ENCODE assay signal across 23 mouse cellular contexts in genomic region chr11:109218722-109219430, GRCm38 (mm10).
DNase-seq lines count a peak whose midpoint lies in the region; ATAC-seq and TF ChIP-seq lines count a peak whose summit lies in the region.
"Had no signal": no experiment of that assay in that cellular context is flagged by ENCODE, and none has a peak within 500 bp of the region (broad histone marks: within the 10 kb centered on the region; RNA-seq: fewer than 3 reads in every experiment).

No protein-coding gene starts in this region.

- H3K9ac ChIP-seq in hindbrain, embryonic 11.5 days (ENCODE audit: low read depth, low read length): no peak overlapping the region
- no peak overlapping the region for H3K9ac ChIP-seq in midbrain, postnatal 0 days (replicated peaks; ENCODE audit: low read length, poor library complexity, severe bottlenecking)
- H3K9ac ChIP-seq: embryonic facial prominence, embryonic 15.5 days; limb, embryonic 15.5 days; liver, postnatal 0 days had no signal

- WGBS in hindbrain, embryonic 10.5 days: 84% methylated on average over 15 of the region's 15 CpGs
- 86% methylated on average over 15 of the region's 15 CpGs for WGBS in hindbrain, embryonic 11.5 days
- 72% methylated on average over 15 of the region's 15 CpGs for WGBS in midbrain, postnatal 0 days

- DNase-seq in hindbrain, embryonic 10.5 days (ENCODE audit: low spot score): no peak
- DNase-seq in hindbrain, embryonic 11.5 days (ENCODE audit: low spot score): no peak
- peak; percentile 76 for DNase-seq in induced T-regulatory cell, adult 2 months (ENCODE audit: low read depth)
- DNase-seq in midbrain, postnatal 0 days (ENCODE audit: low spot score): no peak
- DNase-seq in lung, postnatal 10 days: no peak
- DNase-seq in ovary, adult 18-20 months (ENCODE audit: low spot score): no peak
- DNase-seq: adrenal gland, adult 8-10 months; cerebellum, adult 18-20 months; heart, adult 2 months; kidney, postnatal 25 days; layer of hippocampus, adult 9-11 months; liver, postnatal 0 days; right cerebral cortex, postnatal 25 days; thymus, adult 2 months had no signal

- no peaks in the 10 kb centered on the region for H3K36me3 ChIP-seq in hindbrain, embryonic 10.5 days
- H3K36me3 ChIP-seq in hindbrain, embryonic 11.5 days (ENCODE audit: control insufficient read depth, insufficient read depth, low read length): no peaks in the 10 kb centered on the region
- no peaks in the 10 kb centered on the region for H3K36me3 ChIP-seq in midbrain, postnatal 0 days (ENCODE audit: insufficient read depth, low read length)
- H3K36me3 ChIP-seq: embryonic facial prominence, embryonic 15.5 days; forebrain, embryonic 12.5 days; G1E; limb, embryonic 15.5 days had no signal

- ATAC-seq in hindbrain, embryonic 11.5 days (ENCODE audit: low FRiP score): no peak
- peak; percentile 73 for ATAC-seq in CD4-positive, CD25-positive, alpha-beta regulatory T cell, adult 4 months
- ATAC-seq in midbrain, postnatal 0 days (ENCODE audit: low FRiP score): no peak
- ATAC-seq in erythroblast, adult 5-6 weeks (replicated peaks; ENCODE audit: low FRiP score, poor library complexity, severe bottlenecking): no peak
- ATAC-seq: intestine, embryonic 16.5 days; liver, postnatal 0 days had no signal

- H3K9me3 ChIP-seq in hindbrain, embryonic 10.5 days: no peaks in the 10 kb centered on the region
- H3K9me3 ChIP-seq in hindbrain, embryonic 11.5 days (ENCODE audit: control insufficient read depth, low read length): no peaks in the 10 kb centered on the region
- H3K9me3 ChIP-seq in midbrain, postnatal 0 days (ENCODE audit: low read length): no peaks in the 10 kb centered on the region
- H3K9me3 ChIP-seq: embryonic facial prominence, embryonic 15.5 days; forebrain, embryonic 12.5 days; limb, embryonic 15.5 days had no signal

- no peak for TF ChIP-seq CTCF in midbrain, postnatal 0 days (IDR thresholded peaks at IDR 0.05)

- no peak overlapping the region for H3K4me2 ChIP-seq in hindbrain, embryonic 11.5 days (replicated peaks; ENCODE audit: low read depth, low read length)
- no peak overlapping the region for H3K4me2 ChIP-seq in midbrain, postnatal 0 days (ENCODE audit: low read depth, low read length, poor library complexity, severe bottlenecking)
- H3K4me2 ChIP-seq: embryonic facial prominence, embryonic 15.5 days; limb, embryonic 15.5 days had no signal

- peak overlapping the region; percentile 81 for H3K27ac ChIP-seq in hindbrain, embryonic 10.5 days
- H3K27ac ChIP-seq in hindbrain, embryonic 11.5 days (ENCODE audit: low read depth, low read length): no peak overlapping the region
- peak overlapping the region; percentile 73 for H3K27ac ChIP-seq in midbrain, postnatal 0 days (ENCODE audit: low read depth, low read length)
- H3K27ac ChIP-seq: embryonic facial prominence, embryonic 15.5 days; heart, adult 2 months; limb, embryonic 15.5 days; macrophage had no signal

- peaks cover 33% of the 10 kb centered on the region for H3K4me1 ChIP-seq in hindbrain, embryonic 10.5 days (replicated peaks)
- peaks cover 7% of the 10 kb centered on the region; the same call in 1 of the 2 replicates for H3K4me1 ChIP-seq in hindbrain, embryonic 11.5 days (replicated peaks; ENCODE audit: control insufficient read depth, insufficient read depth, low read length)
- H3K4me1 ChIP-seq in midbrain, postnatal 0 days (ENCODE audit: insufficient read depth, low read length): peaks cover 12% of the 10 kb centered on the region

- no peak overlapping the region for H3K4me3 ChIP-seq in hindbrain, embryonic 10.5 days
- no peak overlapping the region for H3K4me3 ChIP-seq in hindbrain, embryonic 11.5 days (ENCODE audit: low read depth, low read length)
- no peak overlapping the region for H3K4me3 ChIP-seq in midbrain, postnatal 0 days (ENCODE audit: low read depth, low read length)
- H3K4me3 ChIP-seq: embryonic facial prominence, embryonic 15.5 days; forebrain, embryonic 12.5 days; heart, adult 2 months; limb, embryonic 15.5 days; myocyte had no signal

- 0 out of 2 replicates have a peak, but pooled peaks cover 6% of the 10 kb centered on the region for H3K27me3 ChIP-seq in hindbrain, embryonic 10.5 days (ENCODE audit: insufficient read depth, poor library complexity, severe bottlenecking)
- H3K27me3 ChIP-seq in hindbrain, embryonic 11.5 days (ENCODE audit: control insufficient read depth, insufficient read depth, low read length): no peaks in the 10 kb centered on the region
- H3K27me3 ChIP-seq in midbrain, postnatal 0 days (ENCODE audit: insufficient read depth, low read length): no peaks in the 10 kb centered on the region
- H3K27me3 ChIP-seq: embryonic facial prominence, embryonic 15.5 days; limb, embryonic 15.5 days had no signal
